Mouse (Mus musculus): ENCODE results near the gene Stra6. TPM values are rescaled to one million over a fixed set of nuclear protein-coding genes. Genes with fewer than 3 reads are reported as not detected.

Stra6 gene
- total RNA-seq, 2 experiments from 2014 or later = 1.1 to 1.5 TPM

GRCm38 (mm10) chr9:58163146-58163545, 99.6 kb downstream of the Stra6 start:
- DNase-seq (ENCODE audit: low spot score in 2 of 2) = peak in 1 of 2 experiments; percentile 29

GRCm38 (mm10) chr9:58165779-58166178, 102.2 kb downstream of the Stra6 start:
- DNase-seq (ENCODE audit: low spot score in 2 of 2) = no peak

GRCm38 (mm10) chr9:58168880-58169279, 105.3 kb downstream of the Stra6 start:
- DNase-seq (ENCODE audit: low spot score in 2 of 2) = no peak

GRCm38 (mm10) chr9:58169426-58169825, 105.8 kb downstream of the Stra6 start:
- DNase-seq (ENCODE audit: low spot score in 2 of 2) = no peak

- no peak for DNase-seq (ENCODE audit: low spot score in 2 of 2)
These were observed 109.3 kb downstream of the Stra6 start for GRCm38 (mm10) chr9:58172863-58173262.

GRCm38 (mm10) chr9:58174818-58175251, 111.2 kb downstream of the Stra6 start:
- DNase-seq (ENCODE audit: low spot score in 2 of 2) = no peak

GRCm38 (mm10) chr9:58175745-58176487, 112.3 kb downstream of the Stra6 start:
- DNase-seq (ENCODE audit: low spot score in 2 of 2) = no peak

- DNase-seq (ENCODE audit: low spot score in 2 of 2) = no peak
These were observed 113.6 kb downstream of the Stra6 start for GRCm38 (mm10) chr9:58177165-58177564.

GRCm38 (mm10) chr9:58179390-58179789, 115.8 kb downstream of the Stra6 start:
- DNase-seq (ENCODE audit: low spot score in 2 of 2) = no peak

- no peak for DNase-seq (ENCODE audit: low spot score in 2 of 2)
These were observed 120.9 kb downstream of the Stra6 start for GRCm38 (mm10) chr9:58184456-58184855.

GRCm38 (mm10) chr9:58194222-58194621, 130.6 kb downstream of the Stra6 start:
- DNase-seq (ENCODE audit: low spot score in 2 of 2) = no peak

GRCm38 (mm10) chr9:58195671-58196070, 132.1 kb downstream of the Stra6 start:
- no peak for DNase-seq (ENCODE audit: low spot score in 2 of 2)

GRCm38 (mm10) chr9:58196141-58196540, 132.6 kb downstream of the Stra6 start:
- DNase-seq (ENCODE audit: low spot score in 2 of 2) = no peak

- no peak for DNase-seq (ENCODE audit: low spot score in 2 of 2)
These were observed 133.3 kb downstream of the Stra6 start for GRCm38 (mm10) chr9:58196610-58197567.

- peak; percentile 64 to 67 for DNase-seq (ENCODE audit: low spot score in 2 of 2)
These were observed 134.5 kb downstream of the Stra6 start for GRCm38 (mm10) chr9:58197781-58198701.

- DNase-seq (ENCODE audit: low spot score in 2 of 2) = no peak
These were observed 135.3 kb downstream of the Stra6 start for GRCm38 (mm10) chr9:58198801-58199371.

GRCm38 (mm10) chr9:58199381-58200269, 136.0 kb downstream of the Stra6 start:
- DNase-seq (ENCODE audit: low spot score in 2 of 2) = no peak

GRCm38 (mm10) chr9:58200270-58201090, 136.9 kb downstream of the Stra6 start:
- peak in 1 of 2 experiments; percentile 14 for DNase-seq (ENCODE audit: low spot score in 2 of 2)

All from adrenal gland, adult 18-20 months (tissue).